Mouse (Mus musculus) layer of hippocampus, adult 9-11 months (tissue): Measurements from ENCODE around the gene Zfp786.

Experiments used
- DNase-seq: peaks from one replicate; pipeline ENCODE4 v3.0.0; 2022

Zfp786 gene

GRCm38 (mm10) chr6:47819626-47820325, 10.9 kb downstream of the Zfp786 start:
- no peak for DNase-seq

- no peak for DNase-seq
These were observed 11.9 kb downstream of the Zfp786 start for GRCm38 (mm10) chr6:47818721-47819120.

- no peak for DNase-seq
These were observed 14.5 kb downstream of the Zfp786 start for GRCm38 (mm10) chr6:47816151-47816550.

- peak; percentile 98 for DNase-seq
These were observed 17.3 kb downstream of the Zfp786 start, which contains the start of gene Pdia4 for GRCm38 (mm10) chr6:47813257-47813878. TSS of gene Pdia4 (minus strand) at chr6:47813430.

GRCm38 (mm10) chr6:47812271-47812915, 18.3 kb downstream of the Zfp786 start:
- DNase-seq = no peak

- DNase-seq = no peak
These were observed 19.3 kb downstream of the Zfp786 start for GRCm38 (mm10) chr6:47811324-47811723.

- DNase-seq = no peak
These were observed 20.5 kb downstream of the Zfp786 start for GRCm38 (mm10) chr6:47810181-47810580.

- DNase-seq = no peak
These were observed 21.6 kb downstream of the Zfp786 start for GRCm38 (mm10) chr6:47809053-47809452.

GRCm38 (mm10) chr6:47808545-47808944, 22.1 kb downstream of the Zfp786 start:
- no peak for DNase-seq

GRCm38 (mm10) chr6:47807419-47807818, 23.2 kb downstream of the Zfp786 start:
- DNase-seq = no peak

- no peak for DNase-seq
These were observed 25.1 kb downstream of the Zfp786 start for GRCm38 (mm10) chr6:47805520-47805919.

GRCm38 (mm10) chr6:47799079-47799478, 31.6 kb downstream of the Zfp786 start:
- DNase-seq = peak; percentile 58

- DNase-seq = peak; percentile 53
These were observed 36.4 kb downstream of the Zfp786 start for GRCm38 (mm10) chr6:47794106-47794830.

- no peak for DNase-seq
These were observed 37.4 kb downstream of the Zfp786 start for GRCm38 (mm10) chr6:47793284-47793683.

- no peak for DNase-seq
These were observed 38.1 kb downstream of the Zfp786 start for GRCm38 (mm10) chr6:47792533-47792932.

- no peak for DNase-seq
These were observed 39.9 kb downstream of the Zfp786 start for GRCm38 (mm10) chr6:47790745-47791144.

GRCm38 (mm10) chr6:47788821-47789220, 41.8 kb downstream of the Zfp786 start:
- no peak for DNase-seq

GRCm38 (mm10) chr6:47787941-47788736, 42.5 kb downstream of the Zfp786 start:
- peak; percentile 92 for DNase-seq

GRCm38 (mm10) chr6:47784707-47785412, 45.8 kb downstream of the Zfp786 start:
- no peak for DNase-seq

- peak; percentile 54 for DNase-seq
These were observed 49.3 kb downstream of the Zfp786 start for GRCm38 (mm10) chr6:47781091-47781968.

GRCm38 (mm10) chr6:47780576-47781013, 50.1 kb downstream of the Zfp786 start:
- DNase-seq = no peak
